Mouse (Mus musculus) midbrain, embryonic 10.5 days (tissue): Measurements from ENCODE around the gene Mypop. TPM values are rescaled to one million over a fixed set of nuclear protein-coding genes. Genes with fewer than 3 reads are reported as not detected.

ENCODE experiments used
- DNase-seq: peaks from one replicate; pipeline ENCODE4 v3.0.0-alpha.2; 2017; ENCODE audit warnings: low spot score
- H3K27ac ChIP-seq: fragments of 300-500 bp; sonication (generic); replicated peaks from 2 replicates; pipeline ENCODE4 v1.5.1; 2016; ENCODE audit warnings: mild to moderate bottlenecking
- H3K27me3 ChIP-seq: fragments of 300-500 bp; sonication (generic); 2 replicates; pipeline ENCODE4 v1.6.1; 2016; ENCODE audit warnings: low read depth, mild to moderate bottlenecking; ENCODE audit not compliant: poor library complexity, severe bottlenecking
- H3K36me3 ChIP-seq: fragments of 300-500 bp; sonication (generic); 2 replicates; pipeline ENCODE4 v1.6.1; 2016; ENCODE audit warnings: mild to moderate bottlenecking, moderate library complexity
- H3K4me1 ChIP-seq: fragments of 300-500 bp; sonication (generic); 2 replicates; pipeline ENCODE4 v1.6.1; 2016
- H3K4me3 ChIP-seq: fragments of 300-500 bp; sonication (generic); 2 replicates; pipeline ENCODE4 v1.5.1; 2016; ENCODE audit warnings: mild to moderate bottlenecking, moderate library complexity
- H3K9me3 ChIP-seq: fragments of 300-500 bp; sonication (generic); replicated peaks from 2 replicates; pipeline ENCODE4 v1.6.1; 2016; ENCODE audit warnings: mild to moderate bottlenecking
- WGBS: fragments of 180-500 bp; shearing (Covaris S2); methylation state at CpG from one replicate; pipeline ENCODE4 v1.1.7; 2016; 5-methylcytosine and 5-hydroxymethylcytosine counted together
- polyA plus RNA-seq: library from polyadenylated mRNA; unstranded; fragments of >200 nt; fragmentation: Nextera tagmentation; extraction: Ambion mirVana; gene quantifications from 2 replicates; pipeline ENCODE4 v1.2.1, GENCODE M21; 2016

The Mypop gene
- polyA plus RNA-seq = 4.0 and 4.1 TPM in 2 replicates

DNA sequence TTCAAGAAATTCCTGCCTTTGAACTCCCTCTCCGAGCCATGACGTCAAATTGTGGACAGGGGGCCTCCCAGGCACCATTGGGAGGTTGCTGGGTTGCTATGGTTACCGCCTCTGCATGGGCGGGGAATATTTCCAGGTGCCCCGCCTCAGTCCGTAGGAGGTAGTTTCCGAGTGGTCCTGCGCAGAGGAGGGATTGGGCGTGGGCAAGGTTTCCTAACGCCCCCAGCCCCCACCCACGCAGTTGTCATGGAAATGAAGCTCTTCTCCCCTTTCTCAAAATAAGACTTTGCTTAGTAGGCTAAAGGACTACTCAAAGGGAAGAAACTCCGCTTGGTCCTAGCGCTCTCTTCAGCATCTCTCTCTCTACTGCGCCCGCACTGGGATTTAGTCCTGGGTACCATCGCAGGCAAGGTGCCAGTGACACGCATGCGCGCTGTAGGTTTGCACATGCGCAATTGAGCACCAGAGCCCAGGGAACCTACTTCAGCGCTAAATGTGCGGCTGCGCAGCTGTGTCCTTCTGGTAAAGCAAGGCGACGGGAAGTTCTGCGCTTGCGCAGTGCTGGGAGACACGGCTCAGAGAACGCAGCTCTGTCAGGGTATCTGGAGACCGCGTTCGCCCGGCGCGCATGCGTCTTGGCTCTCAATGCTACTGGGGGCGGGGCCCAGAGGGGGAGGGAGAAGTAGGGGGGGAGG, at the start of gene Mypop:
Mypop (plus strand) TSS at position 645 of the 695 bp plus-strand sequence.
- under 1% methylated on average over 37 of the region's 37 CpGs for WGBS
- peak; percentile 100 for DNase-seq
- H3K36me3 ChIP-seq = no peaks in the 10 kb centered on the region
- H3K27ac ChIP-seq = peak within 1 kb of the TSS; percentile 85
- peaks cover 35% of the 10 kb centered on the region for H3K27me3 ChIP-seq
- H3K4me3 ChIP-seq = peak within 1 kb of the TSS; percentile 63
- peaks cover 36% of the 10 kb centered on the region for H3K4me1 ChIP-seq
- H3K9me3 ChIP-seq = no peaks in the 10 kb centered on the region

DNA sequence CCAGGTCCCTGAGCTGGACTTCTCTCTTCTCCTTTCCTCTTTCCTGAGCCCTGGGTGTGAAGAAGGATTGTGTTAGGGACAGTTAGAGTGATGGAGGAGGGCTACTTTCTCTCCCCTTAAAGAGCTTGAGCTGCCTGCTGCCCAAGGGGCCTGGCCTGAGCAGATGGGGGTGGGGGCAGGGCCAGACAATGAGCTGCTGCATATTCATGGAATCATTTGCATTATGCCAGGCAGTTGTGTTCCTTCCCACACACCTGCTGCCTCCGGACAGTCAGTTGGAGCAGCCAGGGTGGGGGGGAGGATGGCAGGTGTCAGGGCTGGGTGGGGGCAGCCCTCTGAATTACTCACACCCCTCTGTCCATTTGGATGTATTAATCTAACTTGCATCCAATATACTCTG, 48.7 kb upstream of the Mypop start:
- Histone ChIP-seq H3K36me3 (peaks cover 50% of the 10 kb centered on the region), H3K27me3 (no peaks in the 10 kb centered on the region), H3K4me3 (peak overlapping the region; percentile 36), H3K9me3 (no peaks in the 10 kb centered on the region; the same call in 1 of the 2 replicates), H3K4me1 (peaks cover 61% of the 10 kb centered on the region), H3K27ac (peak overlapping the region; percentile 87)
- peak; percentile 55 for DNase-seq
- 24% methylated on average over 1 of the region's 1 CpGs for WGBS

DNA sequence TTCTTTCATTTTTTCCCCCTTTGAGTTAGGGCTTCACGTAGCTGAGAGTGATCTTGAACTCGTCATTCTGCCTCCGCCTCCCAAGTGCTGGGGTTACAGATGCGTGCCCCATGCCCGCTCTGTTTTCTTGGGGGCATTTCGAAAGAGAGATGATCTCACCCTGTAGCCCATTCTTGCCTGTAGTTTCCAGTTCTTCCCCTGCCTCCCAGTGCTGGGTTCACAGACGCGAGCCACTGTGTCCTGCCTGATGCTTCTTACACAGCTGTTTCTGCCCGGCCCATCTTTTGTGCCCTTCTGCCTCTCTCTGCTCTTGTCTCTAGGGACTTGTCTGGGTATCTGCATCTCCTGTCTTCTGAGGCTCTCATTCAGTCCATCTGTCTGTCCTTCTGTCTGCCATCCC, 48.2 kb upstream of the Mypop start:
- DNase-seq = no peak
- H3K4me1 ChIP-seq = peaks cover 65% of the 10 kb centered on the region
- 55% methylated on average over 9 of the region's 9 CpGs for WGBS
- H3K27ac ChIP-seq = peak overlapping the region; percentile 87
- no peaks in the 10 kb centered on the region for H3K27me3 ChIP-seq
- H3K9me3 ChIP-seq = no peaks in the 10 kb centered on the region; the same call in 1 of the 2 replicates
- H3K36me3 ChIP-seq = peaks cover 55% of the 10 kb centered on the region
- no peak overlapping the region for H3K4me3 ChIP-seq

DNA sequence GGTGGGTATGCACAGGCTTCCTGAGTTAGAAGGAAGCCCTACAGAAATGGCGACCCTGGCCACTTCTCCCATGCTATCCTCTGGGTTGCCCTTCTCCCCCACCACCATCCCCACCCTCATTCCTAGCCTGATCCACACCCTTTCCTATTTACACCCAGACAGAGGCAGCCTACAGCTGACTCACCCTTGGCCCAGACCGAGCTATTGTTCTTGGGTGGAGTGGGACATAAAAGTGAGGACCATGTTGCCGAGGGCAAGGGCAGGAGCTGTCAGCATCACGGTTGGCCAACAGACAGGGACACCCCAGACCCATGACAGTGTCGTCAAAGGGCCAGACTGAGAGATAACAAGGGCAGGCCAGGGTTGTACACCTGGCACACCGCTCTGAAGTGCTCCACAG, 42.9 kb upstream of the Mypop start:
- no peaks in the 10 kb centered on the region; the same call in 1 of the 2 replicates for H3K9me3 ChIP-seq
- peak overlapping the region; percentile 90 for H3K27ac ChIP-seq
- H3K4me3 ChIP-seq = no peak overlapping the region
- 71% methylated on average over 6 of the region's 6 CpGs for WGBS
- peaks cover 67% of the 10 kb centered on the region for H3K4me1 ChIP-seq
- H3K36me3 ChIP-seq = peaks cover 58% of the 10 kb centered on the region
- DNase-seq = no peak
- H3K27me3 ChIP-seq = no peaks in the 10 kb centered on the region

DNA sequence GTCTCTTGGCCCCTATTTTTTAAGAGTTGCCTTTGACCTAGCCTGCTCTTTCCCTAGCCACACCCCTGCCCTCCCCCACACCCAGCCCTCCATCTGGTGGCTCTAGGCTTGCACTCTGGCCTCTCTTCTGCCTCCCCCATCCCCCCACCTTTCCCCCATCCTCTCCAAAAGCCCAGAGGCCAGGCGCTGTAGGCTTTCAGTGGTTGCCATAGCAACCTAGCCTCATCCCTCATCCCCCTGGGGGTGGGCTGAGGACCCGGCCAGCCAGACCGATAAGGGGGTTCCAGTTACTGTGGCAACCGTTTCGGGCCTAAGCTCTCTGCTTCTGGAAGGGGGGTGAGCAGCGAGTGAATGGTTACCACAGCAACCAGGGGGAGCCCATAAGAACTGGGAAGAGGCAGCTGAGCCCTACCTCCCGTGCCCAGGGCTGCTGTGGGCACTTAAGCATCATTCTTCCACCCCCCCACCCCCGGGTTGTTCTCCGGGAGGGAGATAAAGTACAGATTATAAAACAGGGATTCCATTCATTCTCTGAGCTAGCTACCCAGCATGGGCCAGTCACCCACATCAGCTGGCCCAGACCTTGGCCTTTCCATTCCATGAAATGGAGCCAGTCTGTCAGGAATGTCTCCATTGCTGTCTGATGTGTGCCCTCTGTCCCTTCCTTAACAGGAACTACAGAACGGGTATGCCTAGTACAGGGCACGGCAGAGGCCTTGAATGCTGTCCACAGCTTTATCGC, 41.1 kb upstream of the Mypop start:
- peak; percentile 96 for DNase-seq

DNA sequence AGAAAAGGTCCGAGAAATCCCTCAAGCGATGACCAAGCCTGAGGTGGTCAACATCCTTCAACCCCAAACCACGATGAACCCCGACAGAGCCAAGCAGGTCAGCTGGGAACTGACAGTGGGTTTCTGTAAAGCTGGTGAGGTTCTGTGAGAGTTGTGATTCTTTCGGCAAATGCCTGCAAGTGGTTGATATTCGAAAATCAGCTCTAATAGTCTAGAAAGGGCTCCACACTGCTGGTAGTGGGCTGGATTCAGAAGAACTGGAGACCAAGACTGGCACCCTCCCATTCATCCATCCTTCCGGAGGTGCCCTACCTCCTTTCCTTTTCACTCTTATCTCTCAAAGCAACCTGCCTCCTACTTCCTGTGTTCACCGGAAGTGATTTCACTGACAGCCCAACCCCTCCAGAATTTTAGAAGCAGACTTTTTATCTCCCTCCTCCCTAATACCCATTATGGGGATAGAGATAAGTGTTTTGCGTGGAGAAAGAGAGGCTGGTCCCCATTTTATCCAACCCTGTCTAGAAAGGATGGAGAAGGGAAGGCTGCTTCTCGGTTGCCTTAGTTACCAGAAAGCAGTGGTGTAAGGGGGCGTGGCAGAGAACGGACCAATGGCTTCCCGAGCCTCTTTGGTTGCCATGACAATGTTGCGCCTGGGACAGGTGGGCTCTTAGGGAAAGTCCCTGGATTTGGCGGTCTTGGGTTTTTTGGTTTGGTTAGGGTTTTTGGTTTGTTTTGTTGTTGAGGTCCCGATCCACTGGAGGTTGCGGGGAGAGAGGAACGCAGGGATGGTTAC, 40.3 kb upstream of the Mypop start:
- 16% methylated on average over 18 of the region's 18 CpGs for WGBS
- H3K4me3 ChIP-seq = peak overlapping the region; percentile 36

More for the DNA sequence above, 41.1 kb upstream of the Mypop start:
- WGBS = 15% methylated on average over 12 of the region's 12 CpGs
- Histone ChIP-seq H3K9me3 (no peaks in the 10 kb centered on the region; the same call in 1 of the 2 replicates), H3K4me1 (peaks cover 53% of the 10 kb centered on the region), H3K36me3 (peaks cover 66% of the 10 kb centered on the region), H3K4me3 (peak overlapping the region; percentile 36), H3K27ac (peak overlapping the region; percentile 90), H3K27me3 (no peaks in the 10 kb centered on the region)

DNA sequence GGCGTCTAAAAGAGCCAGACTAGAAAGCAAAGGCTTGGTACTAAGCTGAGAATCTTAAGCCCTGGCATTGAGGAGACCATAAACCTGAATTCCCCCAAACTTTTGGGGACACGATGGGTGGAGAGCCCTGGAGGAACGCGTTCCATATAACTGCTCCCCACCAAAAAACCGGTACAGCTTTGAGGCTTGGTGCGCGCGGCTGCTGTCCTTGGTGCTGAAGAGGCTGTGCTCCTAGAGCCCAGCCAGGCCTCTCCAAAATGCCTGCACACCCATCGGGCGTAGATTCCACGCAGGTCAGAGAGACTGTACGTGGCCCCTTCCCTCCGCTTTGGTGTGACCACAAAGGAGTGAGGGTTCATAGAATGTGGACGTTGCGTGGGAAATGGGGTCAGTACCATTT, 39.6 kb upstream of the Mypop start:
- Histone ChIP-seq H3K36me3 (peaks cover 63% of the 10 kb centered on the region), H3K27ac (peak overlapping the region; percentile 90), H3K9me3 (no peaks in the 10 kb centered on the region; the same call in 1 of the 2 replicates), H3K27me3 (peaks cover 11% of the 10 kb centered on the region), H3K4me1 (peaks cover 54% of the 10 kb centered on the region), H3K4me3 (peak overlapping the region; percentile 36)
- 17% methylated on average over 15 of the region's 15 CpGs for WGBS
- DNase-seq = peak; percentile 65

More for the DNA sequence above, 40.3 kb upstream of the Mypop start:
- H3K9me3 ChIP-seq = no peaks in the 10 kb centered on the region; the same call in 1 of the 2 replicates
- peak; percentile 82 for DNase-seq
- H3K27me3 ChIP-seq = peaks cover 4% of the 10 kb centered on the region
- peaks cover 65% of the 10 kb centered on the region for H3K36me3 ChIP-seq
- H3K27ac ChIP-seq = peak overlapping the region; percentile 90
- H3K4me1 ChIP-seq = peaks cover 53% of the 10 kb centered on the region

DNA sequence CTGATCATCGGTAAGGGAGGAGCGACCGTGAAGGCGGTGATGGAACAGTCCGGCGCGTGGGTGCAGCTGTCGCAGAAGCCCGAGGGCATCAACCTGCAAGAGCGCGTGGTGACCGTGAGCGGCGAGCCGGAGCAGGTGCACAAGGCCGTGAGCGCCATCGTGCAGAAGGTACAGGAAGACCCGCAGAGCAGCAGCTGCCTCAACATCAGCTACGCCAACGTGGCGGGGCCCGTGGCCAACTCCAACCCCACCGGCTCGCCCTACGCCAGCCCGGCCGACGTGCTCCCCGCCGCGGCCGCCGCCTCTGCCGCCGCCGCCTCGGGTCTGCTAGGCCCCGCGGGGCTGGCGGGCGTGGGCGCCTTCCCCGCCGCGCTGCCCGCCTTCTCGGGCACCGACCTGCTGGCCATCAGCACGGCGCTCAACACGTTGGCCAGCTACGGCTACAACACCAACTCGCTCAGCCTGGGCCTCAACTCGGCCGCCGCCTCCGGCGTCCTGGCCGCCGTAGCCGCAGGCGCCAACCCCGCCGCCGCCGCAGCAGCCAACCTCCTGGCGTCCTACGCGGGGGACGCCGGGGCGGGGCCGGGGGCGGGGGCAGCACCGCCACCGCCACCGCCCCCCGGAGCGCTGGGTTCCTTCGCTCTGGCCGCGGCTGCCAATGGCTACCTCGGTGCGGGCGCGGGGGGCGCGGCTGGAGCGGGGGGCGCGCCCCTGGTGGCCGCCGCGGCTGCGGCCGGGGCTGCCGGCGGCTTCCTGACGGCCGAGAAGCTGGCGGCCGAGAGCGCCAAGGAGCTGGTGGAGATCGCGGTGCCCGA, 33.3 kb upstream of the Mypop start:
- Histone ChIP-seq H3K36me3 (peaks cover 45% of the 10 kb centered on the region), H3K4me3 (peak overlapping the region; percentile 64), H3K9me3 (no peaks in the 10 kb centered on the region), H3K4me1 (peaks cover 64% of the 10 kb centered on the region), H3K27ac (peak overlapping the region; percentile 86), H3K27me3 (peaks cover 64% of the 10 kb centered on the region)
- WGBS = under 1% methylated on average over 102 of the region's 107 CpGs
- DNase-seq = peak; percentile 70

DNA sequence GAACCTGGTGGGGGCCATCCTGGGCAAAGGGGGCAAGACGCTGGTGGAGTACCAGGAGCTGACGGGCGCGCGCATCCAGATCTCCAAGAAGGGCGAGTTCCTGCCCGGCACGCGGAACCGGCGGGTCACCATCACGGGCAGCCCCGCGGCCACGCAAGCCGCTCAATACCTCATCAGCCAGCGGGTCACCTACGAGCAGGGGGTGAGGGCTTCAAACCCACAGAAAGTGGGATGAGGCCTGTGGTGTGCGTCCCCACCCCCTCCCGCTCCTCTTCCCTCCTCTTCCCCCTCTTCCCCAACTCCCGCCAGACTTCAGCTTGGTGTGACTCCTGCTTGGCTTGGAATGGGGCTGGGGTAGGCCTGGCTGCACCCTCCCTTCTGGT, 32.7 kb upstream of the Mypop start:
- Histone ChIP-seq H3K4me1 (peaks cover 70% of the 10 kb centered on the region), H3K36me3 (peaks cover 39% of the 10 kb centered on the region), H3K9me3 (no peaks in the 10 kb centered on the region), H3K27me3 (peaks cover 70% of the 10 kb centered on the region), H3K27ac (peak overlapping the region; percentile 86), H3K4me3 (peak overlapping the region; percentile 64)
- DNase-seq = no peak
- 1% methylated on average over 21 of the region's 21 CpGs for WGBS

DNA sequence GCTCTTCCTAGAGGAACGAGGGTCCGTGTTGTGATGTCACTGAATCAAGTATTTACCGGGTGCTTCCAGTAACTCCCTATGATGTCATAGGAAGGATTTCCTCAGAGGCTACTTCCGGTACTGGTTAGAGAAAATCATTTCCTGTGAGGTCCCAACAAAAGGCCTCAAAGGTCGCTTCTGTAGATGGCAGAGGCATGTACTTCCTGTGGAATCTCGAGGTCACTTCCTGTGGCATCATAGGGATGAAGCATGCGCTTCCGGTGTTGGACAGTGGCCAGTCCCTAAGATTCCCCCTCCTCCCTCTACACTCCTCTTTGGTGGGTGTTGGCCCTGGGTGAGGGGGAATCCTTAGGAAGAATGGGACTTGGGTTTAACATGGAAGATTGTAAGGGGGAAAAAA, 31.6 kb upstream of the Mypop start:
- H3K9me3 ChIP-seq = no peaks in the 10 kb centered on the region
- H3K4me1 ChIP-seq = peaks cover 81% of the 10 kb centered on the region
- 64% methylated on average over 8 of the region's 8 CpGs for WGBS
- H3K27me3 ChIP-seq = peaks cover 81% of the 10 kb centered on the region
- no peak overlapping the region for H3K4me3 ChIP-seq
- H3K36me3 ChIP-seq = peaks cover 28% of the 10 kb centered on the region
- H3K27ac ChIP-seq = no peak overlapping the region
- DNase-seq = no peak

DNA sequence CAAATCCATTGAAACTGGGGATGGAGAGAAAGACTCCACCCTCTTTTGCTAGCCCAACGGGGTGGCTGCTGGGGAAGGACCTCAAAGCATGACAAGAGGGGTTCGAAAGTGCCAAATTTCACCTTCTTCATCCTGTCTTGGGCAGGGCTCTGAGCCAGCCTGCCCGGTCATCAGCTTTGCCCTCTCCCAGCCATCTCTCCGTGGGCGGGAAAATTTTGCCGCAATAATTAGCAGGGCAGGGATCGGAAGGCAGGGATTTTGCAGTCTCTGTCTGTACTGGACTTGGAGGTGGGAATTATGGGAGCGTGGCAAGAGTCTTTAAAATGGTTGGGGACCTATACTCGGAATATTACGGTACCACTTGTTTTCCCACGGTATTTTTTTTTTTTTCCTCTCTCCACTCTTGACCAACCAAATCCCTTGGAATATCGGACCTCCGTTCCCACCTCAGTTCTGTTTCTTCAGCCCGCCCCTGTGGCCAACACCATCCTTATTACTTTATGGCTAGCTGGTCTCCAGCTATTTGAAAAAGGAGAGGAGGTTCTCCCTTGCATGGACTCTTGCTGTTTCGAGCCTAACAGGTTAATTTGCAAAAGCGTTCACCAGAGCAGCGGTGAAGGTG, 28.8 kb upstream of the Mypop start:
- Histone ChIP-seq H3K27me3 (peaks cover 78% of the 10 kb centered on the region), H3K27ac (no peak overlapping the region), H3K4me3 (peak overlapping the region; percentile 49), H3K9me3 (no peaks in the 10 kb centered on the region), H3K36me3 (peaks cover 14% of the 10 kb centered on the region; the same call in 1 of the 2 replicates), H3K4me1 (peaks cover 75% of the 10 kb centered on the region)
- peak; percentile 48 for DNase-seq
- 1% methylated on average over 17 of the region's 17 CpGs for WGBS
